Mouse (Mus musculus): ENCODE data around the gene Cdh16.
"Not testable (repeated sequence)": the region's sequence is repeated elsewhere in the genome, so short reads cannot be mapped to it uniquely, and the experiment has no call there.

The Cdh16 gene

DNA sequence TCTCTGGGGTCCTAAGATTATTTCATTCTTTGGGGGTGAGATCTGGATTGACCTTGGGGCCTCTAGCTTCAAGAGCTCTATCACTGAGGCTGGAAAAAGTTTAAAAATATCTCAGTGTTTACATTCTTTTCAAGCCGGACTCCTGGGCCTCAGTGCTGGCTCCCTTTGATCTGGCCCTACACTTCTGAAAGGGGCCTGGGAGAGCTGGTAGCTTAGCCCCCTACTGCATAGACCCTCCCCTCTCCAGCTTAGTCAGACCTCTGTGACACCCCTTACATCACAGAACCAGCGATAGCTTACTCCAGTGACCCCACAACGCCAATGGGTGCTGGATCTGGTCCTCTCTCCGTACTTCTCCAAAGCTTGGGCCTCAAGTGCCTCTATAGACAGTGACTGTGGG lies 12.6 kb downstream of the Cdh16 start:
- DNase-seq (ENCODE audit: low read depth) = no peak

DNA sequence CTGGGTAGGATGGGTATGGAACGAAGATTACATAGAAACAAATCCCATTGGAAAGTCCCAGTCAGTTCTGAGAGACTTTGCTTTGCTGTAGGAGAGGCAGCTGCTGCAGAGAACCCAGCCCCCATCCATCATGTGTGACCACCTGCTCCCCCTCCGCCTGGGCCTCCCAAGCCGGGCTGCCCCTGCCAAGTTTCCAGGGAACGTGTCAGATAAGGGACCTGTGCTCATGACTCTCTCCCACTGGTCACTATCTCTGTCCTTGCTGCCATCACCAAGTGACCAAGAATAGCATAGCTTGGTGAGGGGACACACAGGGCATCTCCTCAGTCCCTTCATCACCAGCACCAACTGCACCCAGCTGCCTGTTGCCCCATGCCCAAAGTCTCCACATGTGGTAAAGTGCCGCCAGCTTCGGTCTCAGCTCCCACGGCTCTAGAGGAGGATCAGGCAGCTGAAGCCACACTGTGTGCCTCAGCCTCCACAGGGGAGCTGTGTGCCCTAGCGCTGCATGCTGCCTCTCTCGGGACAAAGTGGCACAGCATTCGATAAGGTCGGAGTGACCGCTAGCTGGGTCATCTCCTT lies 13.9 kb downstream of the Cdh16 start:
- no peak for DNase-seq (ENCODE audit: low read depth)

DNA sequence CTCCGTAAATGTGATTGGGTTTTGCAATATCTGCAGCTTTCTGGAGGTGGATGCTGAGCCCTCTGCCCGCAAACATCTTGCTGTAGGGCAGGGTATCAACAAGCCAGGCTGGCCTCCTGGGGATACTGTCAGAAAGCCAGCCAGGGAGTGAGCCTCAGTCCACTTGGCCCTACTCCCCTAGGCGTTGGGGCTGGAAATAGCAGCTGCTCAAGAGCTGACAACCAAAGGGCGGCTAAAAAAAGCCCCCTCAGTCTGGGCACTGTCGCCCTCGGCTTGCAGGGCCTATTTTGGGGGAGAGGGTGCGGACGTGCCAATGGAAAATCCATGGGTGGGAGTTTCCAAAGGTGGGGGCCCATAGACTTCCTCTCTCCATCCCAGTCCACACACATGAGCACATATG lies 15.0 kb downstream of the Cdh16 start:
- DNase-seq (ENCODE audit: low read depth) = no peak

DNA sequence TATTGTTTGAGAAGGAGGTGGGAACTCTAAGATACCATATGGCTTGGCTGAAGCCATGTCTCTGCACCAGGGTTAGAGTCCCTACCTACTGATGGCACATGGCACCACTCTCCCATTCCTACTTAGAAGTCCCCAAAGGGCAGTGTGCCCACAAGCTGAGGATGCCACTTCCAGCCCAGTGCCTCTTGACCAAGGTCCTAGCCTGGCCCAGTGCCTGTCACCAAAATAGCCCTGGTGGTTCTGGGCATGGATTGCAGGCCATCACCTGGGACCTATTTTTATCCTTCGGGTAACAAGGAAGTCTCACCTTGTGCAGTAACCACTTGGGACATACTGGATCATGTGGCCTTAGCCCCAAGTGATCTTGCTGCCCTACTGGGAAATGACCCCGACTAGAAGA lies 16.3 kb downstream of the Cdh16 start:
- no peak for DNase-seq (ENCODE audit: low read depth)

DNA sequence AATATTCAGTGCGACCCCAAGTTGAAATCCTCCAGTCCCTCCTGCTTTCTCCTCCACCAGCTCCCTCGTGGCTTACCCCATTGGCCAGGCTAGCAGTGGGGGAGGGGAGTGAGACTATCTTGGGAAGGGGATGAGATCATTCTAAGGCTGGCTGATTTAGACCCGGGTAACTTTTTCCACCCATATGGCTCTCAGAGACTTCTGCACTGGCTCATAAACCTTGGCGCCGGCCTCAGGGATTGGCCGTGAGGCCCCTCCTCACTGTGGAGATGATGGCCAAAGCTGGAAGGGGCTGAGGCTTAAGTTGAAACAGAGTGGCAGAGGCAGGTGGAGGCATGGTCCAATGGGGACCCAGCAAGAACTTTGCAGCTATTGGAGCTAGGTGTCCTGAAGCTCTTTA lies 17.9 kb downstream of the Cdh16 start:
- DNase-seq (ENCODE audit: low read depth) = no peak

DNA sequence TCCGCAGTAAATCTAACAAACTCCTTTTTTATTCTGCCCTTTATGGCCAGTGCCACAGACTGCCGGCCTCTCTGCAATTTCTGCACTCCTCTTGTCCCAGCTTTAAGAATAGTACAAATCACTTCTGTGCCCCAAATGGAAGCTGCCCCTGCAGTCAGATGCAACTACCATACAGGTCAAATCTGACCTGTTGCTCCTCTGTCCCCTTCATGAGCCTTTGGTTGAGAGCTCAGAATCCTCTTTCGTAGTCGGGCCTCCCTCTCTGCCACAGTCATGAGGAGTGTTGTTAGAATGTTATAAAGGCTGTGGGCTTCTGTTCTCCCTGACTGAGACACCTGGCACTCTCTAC lies 21.0 kb downstream of the Cdh16 start:
- no peak for DNase-seq (ENCODE audit: low read depth)

DNA sequence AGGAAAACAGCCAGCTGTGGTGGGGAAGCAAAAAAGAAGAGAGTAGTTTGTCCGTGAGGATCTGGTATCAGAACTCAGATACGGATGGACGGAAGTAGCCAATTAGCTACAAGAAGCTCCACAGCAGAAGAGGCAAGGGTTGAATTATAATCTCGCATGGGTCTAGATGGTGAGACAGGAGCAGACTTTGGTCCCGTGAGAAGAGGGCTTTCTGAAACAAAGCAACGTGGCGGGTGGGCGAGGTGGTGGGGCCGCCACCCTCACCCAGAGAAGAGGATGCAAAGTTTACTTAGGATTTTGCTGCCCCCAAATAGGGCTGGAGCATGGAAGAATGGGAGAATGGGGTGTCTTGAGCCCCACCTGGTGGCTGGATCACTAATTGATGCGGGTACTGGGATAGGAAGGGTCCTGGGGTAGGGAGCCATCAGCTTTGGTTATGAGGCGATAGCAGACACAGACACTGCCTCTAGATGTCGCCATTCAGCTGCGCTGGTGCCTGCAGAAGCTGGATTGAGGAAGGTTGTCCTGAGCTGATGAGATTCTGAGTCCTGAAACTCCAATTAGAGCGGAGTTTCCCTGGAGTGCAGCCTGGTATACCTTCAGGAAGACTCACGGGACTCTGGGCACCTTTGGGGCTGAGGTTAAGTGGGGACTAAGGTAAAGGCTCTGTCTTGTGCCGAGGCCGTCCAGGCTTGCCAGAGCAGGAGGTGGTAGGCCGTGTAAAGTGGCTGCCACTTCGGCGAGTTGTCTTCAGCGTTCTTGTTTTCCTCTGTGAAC lies 21.5 kb downstream of the Cdh16 start:
- DNase-seq (ENCODE audit: low read depth) = peak; percentile 87

DNA sequence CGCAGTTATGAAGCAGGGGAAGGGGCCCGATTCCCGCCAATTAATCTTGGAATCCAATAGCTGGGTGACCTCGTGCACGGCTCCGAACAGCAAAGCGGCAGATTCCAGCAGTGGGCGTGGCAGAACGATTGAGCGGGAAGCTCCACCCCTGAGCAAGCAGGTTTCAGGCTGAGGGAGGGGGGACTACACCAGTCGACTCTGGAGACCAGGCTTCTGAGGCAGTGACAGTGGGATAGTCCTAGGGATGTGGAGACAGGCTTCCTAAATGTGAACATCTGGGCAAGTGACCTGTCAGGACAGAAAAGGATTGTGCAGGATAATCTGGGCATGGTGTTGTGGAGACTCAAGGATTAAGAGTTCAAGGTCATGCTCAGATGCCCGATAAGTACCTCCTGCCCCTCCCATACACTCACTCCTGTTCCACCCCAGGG lies 22.2 kb downstream of the Cdh16 start:
- no peak for DNase-seq (ENCODE audit: low read depth)

DNA sequence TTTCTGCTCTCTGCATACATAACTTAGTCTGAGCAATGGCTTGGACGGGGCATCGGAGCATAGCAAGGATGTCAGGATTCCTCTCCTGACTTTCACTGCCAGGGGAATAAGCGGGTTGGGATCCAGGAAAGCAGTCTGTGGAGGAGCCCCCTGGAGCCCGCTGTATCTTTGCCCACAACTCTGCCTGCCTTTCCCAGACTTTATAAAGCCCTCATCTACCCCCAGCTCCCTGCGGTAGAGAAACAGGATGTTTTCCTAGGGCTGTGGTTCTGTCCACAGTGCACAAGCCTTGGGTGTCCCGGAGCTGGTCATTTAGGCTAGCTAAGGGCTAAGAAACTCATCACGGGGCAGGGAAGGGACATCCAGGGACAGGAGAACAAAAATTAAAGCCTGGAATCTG lies 22.8 kb downstream of the Cdh16 start:
- no peak for DNase-seq (ENCODE audit: low read depth)

DNA sequence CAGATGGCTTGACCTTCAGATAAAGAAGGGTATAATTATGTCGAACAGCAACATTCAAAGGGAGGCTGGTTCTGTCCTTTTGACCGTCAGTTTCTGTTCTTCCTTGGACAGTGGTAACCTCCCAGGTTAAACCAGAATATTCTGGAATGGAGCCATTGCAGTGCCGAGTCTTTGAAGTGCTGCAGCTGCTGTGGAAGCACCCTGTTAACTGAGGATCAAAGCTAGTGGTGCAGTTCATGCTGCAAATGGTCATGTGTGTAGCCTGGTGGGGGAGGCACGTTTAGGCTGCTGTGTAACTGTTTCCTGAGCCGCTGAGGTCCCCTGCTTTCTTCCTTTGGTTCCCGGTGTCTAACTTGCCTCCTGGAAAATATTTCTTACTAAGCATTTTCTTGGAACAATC lies 25.7 kb downstream of the Cdh16 start:
- no peak for DNase-seq (ENCODE audit: low read depth)

DNA sequence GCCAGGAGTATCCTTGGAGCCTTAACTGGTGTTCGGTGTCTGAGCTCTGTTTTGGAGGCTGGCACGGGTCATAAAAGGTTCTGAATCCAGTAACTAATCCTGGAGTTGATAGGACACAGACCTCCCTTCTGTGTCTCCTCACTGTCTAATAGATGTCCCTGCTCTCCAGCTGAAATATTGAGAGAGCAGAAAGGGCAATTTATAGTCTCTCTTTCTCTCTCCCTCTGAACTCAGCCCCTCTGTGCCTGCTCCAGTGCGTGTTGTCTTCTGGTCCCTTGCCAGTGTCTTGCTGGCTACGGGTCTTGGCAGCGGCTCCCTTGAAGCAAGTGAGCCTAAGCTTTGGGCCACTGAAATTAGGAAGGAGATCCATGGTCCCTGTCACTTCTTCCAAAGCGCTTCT lies 26.5 kb downstream of the Cdh16 start:
- DNase-seq (ENCODE audit: low read depth) = no peak

DNA sequence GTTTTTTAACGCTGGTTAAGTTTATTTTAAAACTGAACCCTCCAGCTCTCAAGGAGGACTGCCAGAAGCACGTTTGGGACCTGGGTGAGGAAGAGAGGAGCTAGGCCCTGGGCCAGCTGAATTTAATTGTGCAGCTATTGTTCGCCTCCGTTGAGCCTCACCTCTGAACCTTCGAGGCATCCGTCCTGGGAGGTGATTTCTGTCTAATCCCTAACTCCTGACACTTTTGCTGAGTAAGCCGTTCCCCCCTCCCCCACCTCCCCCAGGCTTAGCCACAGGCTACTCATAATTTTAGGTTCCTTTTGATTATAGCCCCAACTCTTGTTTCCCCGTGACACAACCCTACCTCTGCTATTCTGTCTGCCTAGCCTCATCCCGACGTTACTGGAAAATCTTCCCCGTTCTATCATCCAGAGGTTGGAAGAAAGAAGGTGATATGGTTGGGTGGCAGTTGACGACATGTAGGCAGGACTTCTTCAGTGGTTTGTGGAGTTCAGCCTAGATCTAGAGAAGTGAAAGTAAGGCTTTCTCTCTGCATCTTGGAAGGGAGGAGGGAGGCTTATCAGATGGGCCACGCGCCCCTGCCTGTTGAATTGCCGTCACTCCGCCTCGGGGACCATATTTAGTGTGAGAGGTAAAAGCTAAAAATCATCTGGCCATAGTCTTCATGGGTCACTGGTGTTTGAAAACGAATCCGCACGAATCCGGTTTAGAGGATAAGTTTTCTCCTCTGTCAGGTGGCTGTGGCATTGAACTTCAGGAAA lies 28.2 kb downstream of the Cdh16 start:
- DNase-seq (ENCODE audit: low read depth) = no peak

DNA sequence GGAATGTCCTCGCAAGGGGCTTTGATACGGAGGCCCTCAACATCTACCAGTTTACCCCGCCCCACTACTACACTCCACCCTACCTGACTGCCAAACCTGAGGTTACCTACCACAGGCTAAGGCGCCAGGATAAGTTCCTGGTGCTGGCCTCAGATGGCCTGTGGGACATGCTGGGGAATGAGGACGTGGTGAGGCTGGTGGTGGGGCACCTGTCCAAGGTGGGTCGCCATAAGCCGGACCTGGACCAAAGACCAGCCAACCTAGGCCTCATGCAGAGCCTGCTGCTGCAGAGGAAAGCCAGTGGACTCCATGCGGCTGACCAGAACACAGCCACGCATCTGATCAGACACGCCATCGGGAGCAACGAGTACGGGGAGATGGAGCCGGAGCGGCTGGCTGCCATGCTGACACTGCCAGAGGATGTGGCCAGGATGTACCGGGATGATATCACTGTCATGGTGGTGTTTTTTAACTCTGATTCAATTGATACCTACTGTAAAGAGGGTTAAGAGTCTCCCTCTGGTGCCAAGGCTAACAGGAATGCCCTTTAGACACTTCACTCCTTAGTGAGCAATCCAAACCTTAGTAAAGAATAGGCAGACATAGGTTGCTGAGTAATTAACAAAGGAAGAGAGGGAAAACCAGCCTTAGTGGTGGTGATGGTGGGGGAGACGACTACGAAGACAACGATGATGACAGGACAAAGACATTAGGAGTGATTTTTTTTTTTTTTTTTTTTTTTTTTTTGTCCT lies 29.4 kb downstream of the Cdh16 start:
- DNase-seq (ENCODE audit: low read depth) = no peak

DNA sequence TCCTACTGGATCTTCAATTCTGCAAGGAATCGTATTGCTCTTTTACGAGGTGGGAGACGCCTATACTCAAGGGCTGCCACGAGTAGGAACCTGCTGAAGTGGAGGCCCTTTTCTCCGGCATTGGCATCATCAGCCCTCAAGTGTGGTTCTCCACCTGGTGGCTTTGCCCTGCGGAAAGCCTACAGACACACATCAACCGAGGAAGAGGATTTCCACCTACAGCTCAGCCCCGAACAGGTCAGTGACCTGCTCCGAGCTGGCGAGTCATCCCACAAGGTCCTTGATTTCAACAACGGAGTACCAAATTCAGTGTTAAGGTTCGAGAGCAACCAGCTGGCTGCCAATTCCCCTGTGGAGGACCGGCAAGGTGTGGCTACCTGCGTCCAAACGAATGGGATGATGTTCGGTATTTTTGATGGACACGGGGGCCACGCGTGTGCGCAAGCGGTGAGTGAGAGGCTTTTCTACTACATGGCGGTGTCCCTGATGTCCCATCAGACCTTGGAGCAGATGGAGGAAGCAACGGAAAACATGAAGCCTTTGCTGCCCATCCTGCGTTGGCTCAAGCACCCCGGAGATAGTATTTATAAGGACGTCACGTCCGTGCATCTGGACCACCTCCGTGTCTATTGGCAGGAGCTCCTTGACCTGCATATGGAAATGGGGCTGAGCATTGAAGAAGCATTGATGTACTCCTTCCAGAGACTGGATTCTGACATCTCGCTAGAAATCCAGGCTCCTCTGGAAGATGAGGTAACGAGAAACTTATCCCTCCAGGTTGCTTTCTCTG lies 30.5 kb downstream of the Cdh16 start:
- DNase-seq (ENCODE audit: low read depth) = no peak

DNA sequence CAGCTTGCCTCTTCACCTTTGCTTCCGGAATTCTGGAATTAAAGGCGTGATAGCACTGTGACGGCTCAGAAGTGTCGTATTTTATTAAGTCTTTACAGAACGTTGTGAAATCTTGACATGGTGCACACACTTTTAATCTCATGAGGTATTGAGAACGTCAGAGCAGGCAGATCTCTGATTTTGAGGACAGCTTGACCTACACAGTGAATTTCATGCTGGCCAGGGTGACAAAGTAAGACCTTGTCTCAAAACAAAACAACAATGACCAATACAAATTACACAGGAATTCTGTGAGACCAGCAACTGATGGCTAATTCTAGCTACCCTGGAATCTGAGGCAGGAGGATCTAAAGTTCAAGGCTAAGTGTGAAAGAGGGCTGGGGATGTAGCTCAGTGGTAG lies 31.6 kb downstream of the Cdh16 start:
- DNase-seq (ENCODE audit: low read depth) = no peak

DNA sequence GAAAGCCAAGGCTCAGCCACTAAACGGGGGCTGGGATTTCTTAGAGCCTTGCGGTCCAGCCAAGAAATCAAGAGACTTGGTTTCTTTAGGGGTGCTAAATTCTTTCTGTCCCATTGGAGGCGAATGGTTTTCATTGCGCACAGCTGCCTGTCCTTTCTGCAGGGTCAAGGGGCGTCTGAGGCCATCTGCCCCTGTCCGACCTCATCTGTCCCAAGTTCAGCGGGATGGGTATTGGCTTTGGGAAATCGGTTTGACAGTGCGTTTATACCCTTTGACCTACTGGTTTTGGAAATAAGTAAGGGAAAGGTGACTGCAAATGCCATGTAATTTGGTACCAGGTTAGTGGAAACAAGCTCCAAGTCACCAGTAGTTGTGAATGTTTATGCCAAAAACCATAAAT lies 32.3 kb downstream of the Cdh16 start:
- DNase-seq (ENCODE audit: low read depth) = no peak

DNA sequence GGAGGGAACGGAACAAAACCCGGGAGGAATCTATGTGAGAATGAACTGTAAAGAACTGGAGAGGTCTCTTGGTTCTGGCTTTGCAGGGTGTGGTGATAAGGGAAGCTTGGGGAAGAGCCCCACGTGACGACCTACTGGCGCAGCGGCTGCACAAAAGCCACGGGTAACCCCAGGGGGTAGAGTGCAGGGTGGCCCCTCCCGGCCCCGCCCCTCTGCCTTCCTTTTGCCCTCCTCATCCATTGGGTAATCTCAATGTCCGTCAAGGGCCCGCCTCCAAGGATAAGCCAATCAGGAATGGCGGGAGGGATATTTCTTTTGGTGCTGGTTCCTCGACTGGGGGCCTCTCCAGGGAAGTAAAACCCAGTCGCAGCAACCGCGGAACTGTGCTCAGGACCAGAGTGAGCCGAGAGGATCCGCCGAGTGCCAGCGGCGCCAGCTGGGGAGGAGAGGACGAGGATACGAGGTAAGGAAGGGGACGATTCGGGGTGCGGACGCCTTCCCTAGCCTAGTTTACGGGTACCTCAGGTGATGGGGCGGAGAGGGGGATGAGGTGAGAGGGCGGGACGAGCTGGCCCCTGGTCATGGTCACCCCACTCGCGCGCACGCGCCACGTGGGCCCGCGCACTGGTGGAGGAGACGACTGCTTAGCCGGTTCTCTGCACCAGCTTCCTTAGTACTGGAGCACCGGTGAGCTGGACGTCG lies 32.9 kb downstream of the Cdh16 start, which contains the start of gene Pdp2:
Pdp2 (plus strand) TSS at position 319 of the 702 bp plus-strand sequence.
- DNase-seq (ENCODE audit: low read depth) = peak; percentile 98

DNA sequence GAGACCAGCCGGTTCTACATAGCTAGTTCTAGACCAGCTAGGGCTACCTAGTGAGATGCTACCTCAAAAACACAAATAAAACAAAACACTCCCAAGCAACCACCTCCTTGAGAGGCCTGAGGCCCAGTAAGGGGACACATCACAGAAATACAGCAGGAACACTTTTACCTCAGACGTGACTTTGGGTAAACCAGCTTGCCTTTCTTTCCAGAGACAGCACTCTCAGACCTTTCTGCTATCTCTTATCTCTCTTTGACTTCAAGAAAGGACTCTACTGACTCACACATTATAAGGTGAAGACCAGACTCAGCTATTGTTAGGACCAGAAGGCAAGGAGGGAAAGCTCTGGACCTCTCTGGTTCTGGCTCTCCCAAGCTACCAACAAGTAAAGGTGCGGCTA lies 33.9 kb downstream of the Cdh16 start:
- no peak for DNase-seq (ENCODE audit: low read depth)

DNA sequence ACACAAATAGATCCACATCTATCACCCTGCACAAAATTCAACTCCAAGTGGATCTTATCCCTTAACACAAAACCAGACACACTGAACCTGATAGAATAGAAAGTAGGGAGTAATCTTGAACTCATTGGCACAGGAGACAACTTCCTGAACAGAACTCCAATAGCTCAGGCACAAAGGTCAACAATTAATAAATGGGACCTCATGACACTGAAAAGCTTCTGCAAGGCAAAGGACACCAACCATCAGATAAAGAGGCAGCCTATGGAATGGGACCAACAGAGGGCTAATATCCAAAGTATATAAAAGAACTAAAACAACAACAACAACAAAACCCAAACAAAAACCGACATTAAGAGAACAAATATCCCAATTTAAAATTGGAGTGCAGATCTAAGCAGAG lies 39.7 kb downstream of the Cdh16 start:
- no peak for DNase-seq (ENCODE audit: low read depth)

DNA sequence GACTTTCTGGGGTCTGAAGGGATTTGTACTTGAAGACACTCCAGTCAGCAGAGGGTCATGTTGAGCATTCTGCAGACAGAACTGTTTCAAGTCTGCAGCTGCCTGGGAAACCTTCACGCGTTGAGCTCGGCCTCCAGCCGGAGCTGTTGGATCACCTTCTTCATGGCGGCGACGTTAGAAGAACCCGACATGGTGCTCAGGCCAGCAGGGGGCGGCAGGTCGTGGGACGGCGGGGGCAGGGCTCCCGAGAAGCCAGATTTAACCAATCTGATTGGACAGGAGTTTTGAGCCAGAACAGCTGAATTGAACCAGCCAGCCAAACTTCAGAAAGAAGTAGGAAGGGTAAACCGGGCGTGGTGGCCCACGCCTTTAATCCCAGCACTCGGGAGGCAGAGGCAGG lies 46.6 kb downstream of the Cdh16 start:
- DNase-seq (ENCODE audit: low read depth) = not testable (repeated sequence)

DNA sequence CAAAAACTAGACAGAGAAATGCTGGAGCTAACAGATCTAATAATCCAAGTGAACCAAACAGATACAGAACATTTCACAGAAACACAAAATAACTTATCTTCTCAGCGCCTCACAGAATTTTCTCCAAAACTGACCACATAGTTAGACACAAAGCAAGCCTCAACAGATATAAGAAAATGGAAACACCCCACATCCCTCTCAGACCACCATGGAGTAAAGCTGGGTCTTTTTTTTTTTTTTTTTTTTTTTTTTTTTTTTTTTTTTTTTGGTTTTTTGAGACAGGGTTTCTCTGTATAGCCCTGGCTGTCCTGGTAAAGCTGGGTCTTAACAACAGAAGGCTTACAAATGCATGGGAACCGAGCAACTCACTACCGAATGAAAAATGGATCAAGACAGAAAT lies 47.4 kb downstream of the Cdh16 start:
- no peak for DNase-seq (ENCODE audit: low read depth)
